Mouse (Mus musculus): ENCODE measurements around the gene Gm20388. TPM values are rescaled to one million over a fixed set of nuclear protein-coding genes. Genes with fewer than 3 reads are reported as not detected.

The Gm20388 gene
- polyA plus RNA-seq, 1 experiment: not detected

DNA sequence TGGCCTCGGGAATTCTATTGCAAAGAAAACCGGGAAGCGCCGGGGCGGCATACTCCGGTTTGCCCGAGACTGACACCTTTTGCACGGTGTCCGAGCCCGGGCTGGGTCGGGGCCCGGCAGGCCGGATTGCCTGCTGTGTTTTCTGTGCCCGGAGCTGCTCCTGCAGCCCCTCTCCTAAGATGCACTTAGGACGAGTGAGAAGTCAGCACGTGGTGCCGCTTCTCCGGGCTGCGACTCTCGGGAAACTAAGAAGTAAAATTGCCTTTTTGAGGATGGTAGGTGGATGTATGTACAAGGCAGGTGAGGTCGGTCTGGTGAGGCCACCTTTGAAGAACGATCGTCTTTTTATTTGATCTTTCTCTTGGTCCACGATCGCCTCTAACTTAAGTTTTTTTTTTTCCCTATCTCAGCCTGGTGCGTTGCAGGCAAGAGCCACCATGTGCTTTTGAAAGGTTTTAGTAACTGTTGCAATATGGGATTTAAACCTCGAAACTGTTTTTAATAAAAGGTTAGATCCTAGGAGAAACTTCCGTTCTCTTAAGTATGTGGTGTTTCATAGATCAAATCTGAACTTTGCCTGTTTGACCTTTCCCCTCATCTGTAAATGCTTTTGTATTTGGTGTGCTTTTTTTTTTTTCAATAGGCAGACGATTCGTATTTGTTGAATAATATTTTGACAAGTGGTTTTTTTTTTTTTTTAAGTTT, 769 bp downstream of the Gm20388 start:
- TF ChIP-seq POLR2A (IDR thresholded peaks at IDR 0.05; ENCODE audit: insufficient read depth, low read depth, low read length) (no peak), CTCF (IDR thresholded peaks at IDR 0.05; ENCODE audit: insufficient read depth, low read depth, low read length) (no peak)
- Histone ChIP-seq H3K27ac (ENCODE audit: insufficient read depth, low read depth, low read length) (peak overlapping the region; percentile 16; the same call in 1 of the 2 replicates), H3K4me1 (ENCODE audit: control insufficient read depth, insufficient read depth, low read length) (peaks cover 15% of the 10 kb centered on the region), H3K4me3 (ENCODE audit: insufficient read depth, low read depth, low read length) (peak overlapping the region; percentile 94)
- 2% methylated on average over 30 of the region's 30 CpGs for WGBS

DNA sequence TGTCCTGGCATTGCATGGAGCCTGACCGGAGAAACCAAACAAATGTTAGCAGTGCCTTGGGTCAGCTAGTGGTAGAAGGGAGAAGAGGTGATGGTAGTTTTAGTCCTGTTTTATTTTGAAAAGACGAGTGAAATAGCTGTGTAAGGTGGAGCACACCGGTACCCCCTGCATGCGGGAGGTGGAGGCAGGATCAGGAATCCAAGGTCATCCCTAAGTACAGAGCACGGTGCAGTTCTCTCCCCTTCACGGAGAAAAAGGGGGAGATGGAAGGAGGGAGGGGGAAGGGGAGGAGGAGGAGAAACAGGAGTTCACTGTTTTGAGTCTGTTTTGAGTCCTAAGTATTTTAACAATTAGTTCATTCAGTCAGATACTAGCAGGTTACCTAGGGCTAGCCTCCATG, 2.0 kb downstream of the Gm20388 start:
- H3K4me1 ChIP-seq (ENCODE audit: control insufficient read depth, insufficient read depth, low read length): peaks cover 18% of the 10 kb centered on the region
- H3K27ac ChIP-seq (ENCODE audit: insufficient read depth, low read depth, low read length): no peak overlapping the region
- H3K4me3 ChIP-seq (ENCODE audit: insufficient read depth, low read depth, low read length): no peak overlapping the region
- 38% methylated on average over 6 of the region's 6 CpGs for WGBS
- no peak for TF ChIP-seq CTCF (IDR thresholded peaks at IDR 0.05; ENCODE audit: insufficient read depth, low read depth, low read length)
- no peak for TF ChIP-seq POLR2A (IDR thresholded peaks at IDR 0.05; ENCODE audit: insufficient read depth, low read depth, low read length)

DNA sequence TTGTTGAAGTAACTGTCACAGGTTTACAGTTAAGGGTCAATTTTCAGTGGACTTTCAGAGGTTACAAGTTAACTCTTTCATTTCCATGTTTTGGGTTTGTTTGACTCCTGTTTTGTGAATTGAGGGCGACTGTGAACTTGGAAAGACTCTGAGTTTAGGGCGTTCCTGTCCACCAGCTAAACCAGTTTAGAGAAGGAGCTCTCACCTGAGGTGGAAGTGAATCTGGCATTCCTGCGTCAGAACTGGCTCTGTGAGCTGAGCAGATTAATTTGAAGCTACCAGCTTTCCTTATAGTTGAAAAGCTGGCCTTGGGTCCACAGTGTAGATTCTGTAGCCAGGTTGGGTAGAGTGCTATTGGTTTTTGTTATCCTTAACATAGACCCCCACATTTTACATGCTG, 2.5 kb downstream of the Gm20388 start:
- no peak for TF ChIP-seq POLR2A (IDR thresholded peaks at IDR 0.05; ENCODE audit: insufficient read depth, low read depth, low read length)
- no peak for TF ChIP-seq CTCF (IDR thresholded peaks at IDR 0.05; ENCODE audit: insufficient read depth, low read depth, low read length)
- Histone ChIP-seq H3K4me3 (ENCODE audit: insufficient read depth, low read depth, low read length) (no peak overlapping the region), H3K27ac (ENCODE audit: insufficient read depth, low read depth, low read length) (no peak overlapping the region), H3K4me1 (ENCODE audit: control insufficient read depth, insufficient read depth, low read length) (peaks cover 18% of the 10 kb centered on the region)
- WGBS: 67% methylated on average over 3 of the region's 3 CpGs

DNA sequence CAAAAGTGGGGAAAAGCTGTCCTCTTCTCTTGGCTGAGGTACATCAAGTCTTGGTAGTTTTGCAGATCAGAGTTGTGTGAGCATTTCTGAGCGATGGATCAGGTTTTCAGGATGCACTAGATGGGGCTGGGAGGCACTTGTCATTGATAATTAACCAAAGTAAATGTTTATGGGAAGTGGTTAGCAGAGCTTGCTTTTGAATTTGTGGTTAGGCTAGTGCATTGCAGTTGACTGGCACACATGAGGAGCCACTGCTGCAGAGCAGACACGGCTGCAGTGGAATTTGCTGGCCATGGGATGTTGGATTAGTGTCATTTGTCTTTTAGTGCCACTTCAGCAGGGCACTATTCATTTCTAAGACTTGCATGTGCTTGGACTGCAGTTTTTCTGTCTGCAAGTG, 3.5 kb downstream of the Gm20388 start:
- H3K4me3 ChIP-seq (ENCODE audit: insufficient read depth, low read depth, low read length): no peak overlapping the region
- 67% methylated on average over 2 of the region's 2 CpGs for WGBS
- TF ChIP-seq CTCF (IDR thresholded peaks at IDR 0.05; ENCODE audit: insufficient read depth, low read depth, low read length): no peak
- no peak for TF ChIP-seq POLR2A (IDR thresholded peaks at IDR 0.05; ENCODE audit: insufficient read depth, low read depth, low read length)
- H3K27ac ChIP-seq (ENCODE audit: insufficient read depth, low read depth, low read length): no peak overlapping the region
- peaks cover 18% of the 10 kb centered on the region for H3K4me1 ChIP-seq (ENCODE audit: control insufficient read depth, insufficient read depth, low read length)

DNA sequence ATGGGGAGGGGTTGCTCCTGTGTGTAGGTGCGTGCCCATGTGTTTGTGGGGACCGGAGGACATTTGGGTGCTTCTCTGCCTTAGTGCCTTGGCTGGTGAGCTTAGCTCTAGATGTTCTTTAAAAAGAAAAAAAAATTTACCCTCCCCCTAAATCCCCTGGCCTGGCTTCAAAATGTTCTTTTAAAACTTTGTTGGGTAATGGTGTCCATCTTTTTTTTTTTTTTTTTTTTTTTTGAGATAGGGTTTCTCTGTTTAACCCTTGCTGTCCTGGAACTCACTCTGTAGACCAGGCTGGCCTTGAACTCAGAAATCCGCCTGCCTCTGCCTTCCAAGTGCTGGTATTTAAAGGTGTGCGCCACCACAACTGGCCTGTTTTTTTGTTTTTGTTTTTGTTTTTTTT, 4.7 kb downstream of the Gm20388 start:
- no peak overlapping the region for H3K27ac ChIP-seq (ENCODE audit: insufficient read depth, low read depth, low read length)
- no peak overlapping the region for H3K4me3 ChIP-seq (ENCODE audit: insufficient read depth, low read depth, low read length)
- 91% methylated on average over 4 of the region's 4 CpGs for WGBS
- TF ChIP-seq CTCF (IDR thresholded peaks at IDR 0.05; ENCODE audit: insufficient read depth, low read depth, low read length) (no peak), POLR2A (IDR thresholded peaks at IDR 0.05; ENCODE audit: insufficient read depth, low read depth, low read length) (no peak)
- H3K4me1 ChIP-seq (ENCODE audit: control insufficient read depth, insufficient read depth, low read length): peaks cover 18% of the 10 kb centered on the region

DNA sequence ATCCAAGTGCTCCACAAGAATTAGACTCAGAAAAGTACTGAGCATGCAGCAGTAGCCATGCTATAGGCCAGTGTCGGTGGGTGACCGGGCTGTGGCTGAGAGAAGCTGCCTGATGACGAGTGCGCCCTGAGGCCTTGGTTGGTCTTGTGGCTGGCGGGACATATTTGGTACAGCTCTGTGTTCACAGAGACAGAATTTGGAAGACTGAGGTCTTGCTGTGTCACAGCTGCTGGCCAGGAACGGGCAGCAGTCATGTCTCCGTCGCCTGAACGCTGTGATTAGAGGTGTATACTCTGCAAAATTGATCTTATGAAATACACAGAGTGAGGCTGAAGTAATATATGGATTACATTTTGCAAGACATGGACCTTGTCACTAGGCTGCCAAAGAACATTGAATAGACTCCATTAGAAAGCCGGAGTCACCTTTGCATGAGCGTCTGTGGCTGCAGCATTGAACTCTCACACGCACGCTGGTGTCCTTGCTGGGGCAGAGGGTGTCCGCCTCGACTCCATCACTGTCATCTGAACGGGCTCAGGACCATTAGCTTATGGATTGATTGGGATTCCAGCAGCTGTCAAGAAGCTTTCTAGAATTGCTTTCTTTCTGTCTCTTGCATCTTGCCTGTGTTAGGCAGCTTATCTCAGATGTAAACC, 5.7 kb downstream of the Gm20388 start:
- Histone ChIP-seq H3K4me1 (ENCODE audit: control insufficient read depth, insufficient read depth, low read length) (peaks cover 21% of the 10 kb centered on the region), H3K4me3 (ENCODE audit: insufficient read depth, low read depth, low read length) (no peak overlapping the region), H3K27ac (ENCODE audit: insufficient read depth, low read depth, low read length) (no peak overlapping the region)
- TF ChIP-seq CTCF (IDR thresholded peaks at IDR 0.05; ENCODE audit: insufficient read depth, low read depth, low read length) (no peak), POLR2A (IDR thresholded peaks at IDR 0.05; ENCODE audit: insufficient read depth, low read depth, low read length) (no peak)
- 76% methylated on average over 16 of the region's 16 CpGs for WGBS

DNA sequence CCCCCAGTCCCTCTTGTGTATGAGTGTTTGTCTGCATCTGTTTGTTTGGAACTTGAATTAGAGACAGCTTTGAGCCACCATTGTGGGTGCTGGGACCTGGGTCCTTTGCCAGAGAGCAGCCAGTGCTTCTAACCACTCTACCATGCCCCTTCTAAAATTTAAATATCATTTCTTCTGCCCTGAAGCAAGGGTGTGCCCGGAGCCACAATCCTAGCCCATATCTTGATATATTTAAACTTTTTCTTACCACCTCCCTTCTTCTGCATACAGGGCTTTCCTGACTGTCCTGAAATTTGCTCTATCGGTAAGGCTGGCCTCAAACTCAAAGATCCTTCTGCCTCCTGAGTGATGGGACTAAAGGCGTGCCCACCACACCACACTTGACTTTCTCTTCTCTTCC, 6.8 kb downstream of the Gm20388 start:
- 93% methylated on average over 3 of the region's 3 CpGs for WGBS
- H3K4me3 ChIP-seq (ENCODE audit: insufficient read depth, low read depth, low read length): no peak overlapping the region
- no peak overlapping the region for H3K27ac ChIP-seq (ENCODE audit: insufficient read depth, low read depth, low read length)
- TF ChIP-seq CTCF (IDR thresholded peaks at IDR 0.05; ENCODE audit: insufficient read depth, low read depth, low read length): no peak
- TF ChIP-seq POLR2A (IDR thresholded peaks at IDR 0.05; ENCODE audit: insufficient read depth, low read depth, low read length): no peak
- peaks cover 20% of the 10 kb centered on the region for H3K4me1 ChIP-seq (ENCODE audit: control insufficient read depth, insufficient read depth, low read length)

DNA sequence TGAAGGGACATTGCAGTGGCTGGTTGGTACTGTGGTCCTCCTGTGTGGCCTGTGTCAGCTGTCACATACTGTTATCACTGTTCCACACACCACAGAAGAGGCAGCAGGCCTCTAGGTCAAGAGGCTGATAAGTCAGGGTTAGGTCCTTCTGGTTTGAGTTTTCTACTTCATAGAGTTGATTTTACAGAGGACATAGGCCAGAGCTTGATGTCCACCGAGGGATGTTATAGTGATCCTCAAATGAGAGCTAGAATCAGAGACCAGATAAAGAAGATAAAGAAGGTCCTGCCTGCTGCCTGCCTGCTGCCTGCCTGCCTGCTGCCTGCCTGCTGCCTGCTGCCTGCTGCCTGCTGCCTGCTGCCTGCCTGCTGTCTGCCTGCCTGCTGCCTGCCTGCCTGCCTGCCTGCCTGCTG, 7.5 kb downstream of the Gm20388 start:
- peaks cover 17% of the 10 kb centered on the region for H3K4me1 ChIP-seq (ENCODE audit: control insufficient read depth, insufficient read depth, low read length)
- TF ChIP-seq CTCF (IDR thresholded peaks at IDR 0.05; ENCODE audit: insufficient read depth, low read depth, low read length): no peak
- no peak for TF ChIP-seq POLR2A (IDR thresholded peaks at IDR 0.05; ENCODE audit: insufficient read depth, low read depth, low read length)
- 84% methylated on average over 1 of the region's 1 CpGs for WGBS
- no peak overlapping the region for H3K27ac ChIP-seq (ENCODE audit: insufficient read depth, low read depth, low read length)
- H3K4me3 ChIP-seq (ENCODE audit: insufficient read depth, low read depth, low read length): no peak overlapping the region

DNA sequence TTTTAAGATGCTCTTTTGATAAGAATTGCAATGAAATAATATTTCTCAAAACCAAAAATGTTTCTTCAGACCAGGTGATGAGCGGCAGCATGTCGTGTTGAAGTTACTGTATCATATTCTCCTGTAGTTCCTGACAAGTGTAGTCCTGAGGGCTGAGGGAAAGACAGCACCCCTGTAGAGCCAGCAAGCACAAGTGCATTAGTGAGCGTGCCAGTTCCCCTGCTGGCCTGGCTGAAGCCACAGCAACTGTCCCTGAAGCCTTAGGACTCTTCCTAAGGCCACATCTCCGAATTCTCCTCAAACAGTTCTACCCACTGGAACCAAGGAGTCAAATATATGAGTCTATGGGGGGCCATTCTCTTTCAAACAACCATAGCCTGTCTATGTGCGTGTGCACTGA, 12.6 kb downstream of the Gm20388 start:
- 88% methylated on average over 5 of the region's 5 CpGs for WGBS
- peaks cover 20% of the 10 kb centered on the region for H3K4me1 ChIP-seq (ENCODE audit: control insufficient read depth, insufficient read depth, low read length)
- H3K4me3 ChIP-seq (ENCODE audit: insufficient read depth, low read depth, low read length): no peak overlapping the region
- H3K27ac ChIP-seq (ENCODE audit: insufficient read depth, low read depth, low read length): no peak overlapping the region
- TF ChIP-seq POLR2A (IDR thresholded peaks at IDR 0.05; ENCODE audit: insufficient read depth, low read depth, low read length) (no peak), CTCF (IDR thresholded peaks at IDR 0.05; ENCODE audit: insufficient read depth, low read depth, low read length) (no peak)

Measured in olfactory bulb, adult 2 months (tissue).